Mouse (Mus musculus) MN1 (cell line): ENCODE data around the gene Agpat4.

Source experiments
- DNase-seq: peaks from one replicate; pipeline ENCODE4 v3.0.0-alpha.2; 2016; ENCODE audit warnings: low spot score

The Agpat4 gene

GRCm38 (mm10) chr17:12123168-12123567, 4.7 kb downstream of the Agpat4 start:
- DNase-seq = no peak

GRCm38 (mm10) chr17:12127056-12127455, 8.6 kb downstream of the Agpat4 start:
- no peak for DNase-seq

DNA sequence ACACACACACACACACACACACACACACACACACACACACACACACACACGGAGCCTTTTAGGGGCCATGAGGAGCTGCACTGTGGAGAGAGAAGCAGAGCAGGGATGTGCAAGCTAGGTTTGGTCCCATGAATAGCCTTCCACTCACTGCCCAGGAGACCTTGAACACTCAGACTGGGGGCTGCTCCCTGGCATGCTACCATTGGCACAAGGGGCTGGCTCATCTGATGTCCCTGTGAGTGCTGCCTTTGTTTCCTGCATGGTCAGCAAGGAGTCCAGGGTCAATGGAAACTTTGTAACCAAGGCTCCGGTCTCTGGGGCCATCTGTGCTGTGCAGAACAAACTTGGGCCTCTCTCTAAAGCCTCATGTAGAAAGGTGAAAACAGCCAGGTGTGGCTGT, 10.5 kb downstream of the Agpat4 start:
- no peak for DNase-seq

GRCm38 (mm10) chr17:12131171-12131570, 12.7 kb downstream of the Agpat4 start:
- DNase-seq = no peak

GRCm38 (mm10) chr17:12131581-12131980, 13.1 kb downstream of the Agpat4 start:
- no peak for DNase-seq

- DNase-seq = no peak
Observed at GRCm38 (mm10) chr17:12132904-12133303, 14.4 kb downstream of the Agpat4 start.

DNA sequence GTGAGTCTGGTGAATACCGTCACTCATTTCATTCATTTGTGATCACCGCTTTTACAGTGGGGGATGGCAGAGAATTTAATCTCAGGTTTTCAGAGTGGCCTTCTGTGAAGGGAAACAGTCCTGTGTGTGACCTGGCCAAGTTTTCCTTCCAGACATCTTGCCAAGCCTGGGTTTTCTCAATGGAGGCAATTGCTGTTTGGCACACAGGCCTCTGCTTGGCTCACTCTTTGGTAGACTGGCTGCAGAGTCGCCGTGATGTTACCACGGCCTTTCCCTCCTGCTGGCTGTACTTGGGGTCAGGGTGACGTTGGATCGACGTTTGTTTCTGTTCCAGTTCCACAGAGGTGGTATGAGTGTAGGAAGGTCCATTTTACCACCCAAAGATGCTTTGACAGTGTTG, 15.5 kb downstream of the Agpat4 start:
- no peak for DNase-seq

DNA sequence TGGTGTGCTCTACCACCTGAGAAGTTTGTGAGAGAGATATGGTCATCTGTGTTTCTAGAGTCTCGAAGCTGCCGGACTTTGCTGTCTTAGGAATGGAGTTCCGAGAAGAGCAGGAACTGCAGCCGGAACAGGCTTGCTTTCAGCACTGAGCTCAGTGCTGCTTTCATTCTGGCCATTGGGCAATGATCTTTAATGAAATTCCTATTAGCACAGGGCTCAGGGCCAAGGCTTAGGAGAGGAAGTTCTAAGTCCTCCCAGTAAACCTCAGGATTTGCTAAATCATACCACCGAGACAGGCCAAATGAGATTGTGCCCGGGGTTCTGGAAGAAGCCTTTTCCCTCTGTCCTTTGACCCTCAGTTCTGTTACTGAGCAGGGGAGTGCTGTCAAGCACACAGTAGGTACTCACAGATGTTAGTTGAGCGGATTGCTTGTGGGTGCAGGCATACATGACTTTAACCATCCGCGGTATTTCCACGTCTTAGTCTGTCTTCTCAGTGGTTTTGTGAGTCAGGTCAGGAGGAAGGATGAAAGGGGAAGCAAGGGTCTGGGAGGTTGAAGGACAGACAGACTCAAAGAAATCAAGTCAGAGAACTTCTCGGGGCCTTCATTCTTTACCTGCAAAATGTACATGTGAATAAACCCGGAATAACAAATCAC, 16.6 kb downstream of the Agpat4 start:
- DNase-seq = no peak

DNA sequence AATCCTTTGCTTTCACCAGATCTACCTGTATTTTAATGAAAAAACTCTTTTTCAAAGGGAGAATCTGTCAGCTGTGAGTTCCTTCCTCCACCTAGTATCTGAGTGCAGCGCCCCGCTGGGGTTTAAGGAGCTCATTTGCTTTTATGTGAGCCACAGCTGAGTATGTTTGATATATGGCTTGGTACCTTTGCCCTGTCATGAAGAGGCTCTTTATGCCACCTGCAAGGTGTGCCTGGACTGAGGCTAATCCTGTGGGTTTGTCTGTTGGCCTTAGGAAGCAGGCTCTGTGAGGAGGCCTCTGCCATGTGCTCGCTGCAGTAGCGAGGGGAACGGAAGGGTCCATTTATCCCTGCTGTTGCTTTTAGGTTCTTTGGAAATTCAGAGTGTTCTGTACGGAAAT, 19.9 kb downstream of the Agpat4 start:
- no peak for DNase-seq

DNA sequence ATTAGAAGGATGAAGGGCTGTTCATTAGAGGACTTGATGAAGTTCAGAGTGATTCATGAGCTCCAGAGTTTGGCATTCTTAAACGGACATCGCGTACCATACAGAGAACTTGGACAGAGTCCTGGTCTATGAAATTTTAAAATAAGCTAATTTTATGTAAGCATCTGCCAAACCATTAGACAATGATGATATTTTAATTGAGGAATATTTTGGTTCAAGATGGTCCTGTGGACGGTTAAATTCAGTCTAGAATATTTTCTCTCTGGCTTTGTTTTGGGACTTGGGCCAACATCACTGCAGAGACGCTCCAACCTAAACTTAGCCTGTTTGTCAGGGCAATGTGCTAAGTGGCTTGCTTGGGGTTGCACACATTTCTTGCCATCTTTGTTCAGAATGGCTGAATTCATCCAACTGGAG, 25.5 kb downstream of the Agpat4 start:
- DNase-seq = no peak

- no peak for DNase-seq
Observed at GRCm38 (mm10) chr17:12146132-12146681, 27.7 kb downstream of the Agpat4 start.

GRCm38 (mm10) chr17:12147830-12148229, 29.3 kb downstream of the Agpat4 start:
- DNase-seq = no peak

DNA sequence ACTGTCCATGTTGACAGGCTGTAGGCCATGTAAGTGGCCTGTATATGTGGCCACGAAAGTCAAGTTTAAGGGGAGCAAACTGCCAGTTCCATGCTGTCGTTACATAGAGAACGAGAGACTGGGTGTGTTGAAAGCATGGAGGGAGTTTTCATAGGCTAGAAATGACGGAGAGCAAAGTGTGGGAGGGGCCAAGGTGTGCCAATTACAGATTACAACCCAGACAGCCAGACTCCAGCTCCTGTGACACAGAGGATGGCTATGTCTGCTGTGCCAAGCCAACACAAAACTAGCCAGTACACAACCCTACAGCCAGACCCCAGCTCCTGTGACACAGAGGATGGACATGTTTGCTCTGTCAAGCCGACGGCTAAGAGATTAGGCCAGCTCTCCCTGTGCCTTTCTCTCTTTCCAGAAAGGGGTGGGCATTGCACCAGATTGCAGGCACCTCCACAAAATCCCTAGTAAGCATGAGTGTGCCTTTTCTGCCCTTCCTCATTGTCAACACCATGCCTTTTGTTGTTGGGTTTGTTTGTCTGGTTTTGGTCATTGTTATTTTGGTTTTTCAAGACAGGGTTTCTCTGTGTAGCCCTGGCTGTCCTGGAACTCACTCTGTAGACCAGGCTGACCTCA, 30.8 kb downstream of the Agpat4 start:
- no peak for DNase-seq

DNA sequence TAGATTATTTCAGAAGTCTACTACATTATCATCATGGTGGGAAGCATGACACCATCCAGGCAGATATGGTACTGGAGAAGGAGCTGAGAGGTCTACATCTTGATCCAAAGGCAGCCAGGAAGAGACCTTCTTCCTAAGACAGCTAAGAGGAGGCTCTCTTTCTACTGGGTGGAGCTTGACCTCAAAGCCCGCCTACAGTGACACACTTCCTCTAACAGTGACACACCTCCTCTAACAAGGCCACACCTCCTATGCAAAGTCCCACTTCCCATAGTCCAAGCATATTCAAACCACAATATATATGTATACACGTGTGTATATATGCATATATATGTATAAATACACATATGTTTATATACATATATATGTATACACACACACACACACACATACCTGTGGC, 32.5 kb downstream of the Agpat4 start:
- DNase-seq = no peak

DNA sequence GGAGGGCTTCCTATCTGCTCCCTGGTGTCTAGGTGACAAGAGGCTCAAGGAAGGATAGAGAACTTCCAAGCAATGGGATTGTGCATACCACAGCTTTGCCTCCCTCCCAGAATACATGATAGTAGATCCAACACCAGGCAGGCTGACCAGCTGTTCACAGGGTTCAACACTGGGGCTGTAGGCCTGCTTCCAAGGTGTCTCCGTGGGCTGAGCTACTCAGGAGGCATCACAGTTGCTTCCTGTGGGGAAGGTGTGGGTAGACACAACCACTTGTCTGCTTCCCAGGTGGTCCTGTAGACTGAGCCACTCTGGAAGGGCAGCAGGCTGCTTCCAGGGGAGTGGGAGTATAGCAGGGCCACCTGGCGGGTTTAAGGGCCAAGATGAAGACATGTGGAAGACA, 35.8 kb downstream of the Agpat4 start:
- no peak for DNase-seq

- no peak for DNase-seq
Observed at GRCm38 (mm10) chr17:12155236-12155635, 36.7 kb downstream of the Agpat4 start.

DNA sequence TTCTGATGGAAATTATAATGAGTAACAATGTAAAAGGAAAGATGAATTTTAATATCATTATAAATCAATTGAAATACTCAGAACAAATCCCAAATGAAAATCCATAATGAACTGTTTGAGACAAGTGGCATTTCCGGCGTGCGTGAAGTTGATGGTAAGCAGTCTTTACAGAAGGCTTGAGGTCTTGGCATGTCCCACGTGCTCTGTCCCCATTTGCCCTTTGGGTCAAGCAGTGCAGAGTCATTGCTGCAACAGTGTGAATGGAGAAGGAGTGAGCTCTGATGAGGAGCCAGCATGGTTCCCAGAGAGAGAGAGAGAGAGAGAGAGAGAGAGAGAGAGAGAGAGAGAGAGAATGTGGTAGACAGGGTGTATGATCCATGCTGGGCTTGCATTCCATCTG, 37.4 kb downstream of the Agpat4 start:
- DNase-seq = no peak

DNA sequence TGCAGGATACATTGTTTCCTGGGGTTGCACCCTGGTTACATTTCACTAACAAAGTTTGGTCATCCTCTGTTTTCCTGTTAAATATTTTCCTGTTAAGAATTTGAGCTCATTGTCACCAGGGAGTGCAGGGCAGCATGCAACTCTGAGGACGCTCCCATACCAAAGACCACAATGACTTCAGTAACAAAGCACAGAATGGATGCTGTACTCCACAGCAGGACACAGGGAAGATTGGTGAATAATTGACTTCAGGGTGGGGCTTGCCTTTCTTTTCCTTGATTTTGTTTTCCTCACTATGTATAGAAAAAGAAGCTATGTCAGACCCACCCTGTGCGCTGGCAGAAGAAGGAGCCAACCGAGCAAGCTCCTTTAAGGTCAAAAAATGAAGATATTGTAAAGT, 38.2 kb downstream of the Agpat4 start:
- DNase-seq = no peak

DNA sequence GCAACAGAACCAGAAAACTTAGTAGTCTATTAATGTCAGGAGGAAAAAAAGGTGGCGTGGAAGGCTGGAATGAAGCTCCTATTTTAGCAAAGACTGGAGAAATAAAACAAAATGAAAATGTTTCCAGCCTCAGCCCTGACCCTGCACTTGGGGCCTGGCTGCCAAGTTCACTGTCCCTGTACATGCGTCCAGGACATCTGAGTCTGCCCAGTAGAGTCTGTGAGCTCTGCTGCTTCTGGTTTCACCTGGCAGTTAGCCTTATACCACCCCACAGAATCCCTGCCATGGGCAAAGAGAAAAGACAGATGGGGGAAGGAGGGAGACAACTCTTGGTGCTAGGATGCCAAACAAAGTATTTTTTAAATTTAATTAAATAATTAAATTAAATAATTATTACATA, 38.7 kb downstream of the Agpat4 start:
- DNase-seq = no peak

- no peak for DNase-seq
Observed at GRCm38 (mm10) chr17:12159187-12160060, 40.9 kb downstream of the Agpat4 start.

DNA sequence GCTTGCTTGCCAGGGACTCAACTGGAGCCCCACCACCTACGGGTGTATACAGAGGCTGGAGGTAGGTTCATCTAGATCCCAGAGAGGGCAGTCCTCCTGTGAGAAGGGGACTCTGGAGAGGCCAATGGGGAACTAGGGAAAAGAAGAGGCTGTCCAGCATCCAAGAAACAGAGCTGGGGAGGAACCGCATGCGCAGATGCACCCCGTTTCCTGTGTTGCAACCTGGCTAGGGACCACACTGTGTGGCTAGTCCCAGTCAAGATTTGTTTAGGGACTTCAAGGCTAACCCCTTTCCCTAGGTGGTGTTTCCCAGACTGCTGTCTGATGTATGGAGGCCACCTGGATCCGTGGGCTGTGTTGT, 41.5 kb downstream of the Agpat4 start:
- no peak for DNase-seq

DNA sequence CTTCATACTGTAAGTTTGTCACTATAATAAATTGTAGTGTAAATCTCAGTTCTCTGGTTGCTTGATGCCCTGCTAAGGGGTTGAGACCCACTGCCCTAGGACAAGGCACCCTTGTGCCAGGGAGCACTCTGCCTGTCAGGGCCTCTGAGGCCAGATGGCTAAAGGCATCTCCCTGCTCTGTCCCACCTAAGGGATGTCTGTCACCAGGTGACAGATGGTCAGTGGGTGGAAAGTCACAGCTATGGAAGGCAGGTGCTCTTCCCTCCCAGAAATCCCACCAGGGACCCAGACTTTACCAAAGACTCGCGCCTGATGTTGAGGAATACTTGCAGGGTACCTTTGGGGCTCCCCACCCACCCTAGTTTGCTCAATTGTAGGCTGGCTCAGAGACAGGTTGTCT, 42.0 kb downstream of the Agpat4 start:
- DNase-seq = no peak
